7 mouse cellular contexts compared by ENCODE assay signal in the genomic region with DNA sequence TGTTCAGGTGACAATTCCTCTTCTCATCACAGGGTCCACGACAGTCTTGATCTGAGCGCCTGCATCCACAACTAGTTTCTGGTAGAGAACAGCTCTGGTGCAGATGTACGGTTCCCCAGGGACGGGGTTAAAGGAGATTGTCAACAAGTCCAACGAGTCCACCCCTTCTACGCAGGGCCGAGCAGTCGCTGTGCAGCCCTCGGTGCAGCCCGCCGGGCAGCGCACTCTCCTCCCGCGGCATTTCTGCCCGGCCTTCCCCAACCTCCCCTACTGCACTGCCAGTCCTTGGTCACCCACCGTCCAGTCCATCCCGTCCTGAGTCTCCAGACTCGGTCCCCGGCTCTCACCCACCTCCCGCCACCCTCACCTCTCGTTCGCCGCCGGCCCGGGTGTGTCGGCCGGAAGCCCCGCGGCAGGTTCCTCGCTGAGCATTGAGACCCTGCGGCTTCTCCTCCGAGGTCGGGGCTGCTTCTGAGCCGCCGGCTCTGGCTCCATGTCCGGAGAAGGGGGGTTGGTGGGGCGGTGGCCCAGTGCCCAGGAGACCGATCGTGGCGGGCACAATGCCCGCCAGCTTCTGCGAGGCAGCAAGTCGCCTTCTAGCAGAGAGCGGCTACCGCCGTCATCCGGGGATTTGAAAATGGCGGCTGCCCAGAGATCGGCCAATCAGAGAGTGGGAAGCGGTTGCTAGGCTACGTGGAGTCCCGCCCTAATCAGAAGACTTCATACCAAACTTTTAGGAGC. TPM values are rescaled to one million over a fixed set of nuclear protein-coding genes. Genes with fewer than 3 reads are reported as not detected.
DNase-seq lines count a peak whose midpoint lies in the region; ATAC-seq and TF ChIP-seq lines count a peak whose summit lies in the region.

A gene (minus strand): TSS at position 650 of the 741 bp plus-strand sequence.
A gene (plus strand): TSS at position 704 of the 741 bp plus-strand sequence.

- no peaks in the 10 kb centered on the region for H3K9me3 ChIP-seq in intestine, postnatal 0 days (ENCODE audit: control insufficient read depth)
- H3K9me3 ChIP-seq in midbrain, embryonic 12.5 days = 0 out of 2 replicates have a peak, but pooled peaks cover 3% of the 10 kb centered on the region

- peak; percentile 94 for ATAC-seq in intestine, postnatal 0 days
- ATAC-seq in midbrain, embryonic 12.5 days (ENCODE audit: low FRiP score, low read depth) = peak; percentile 99

- peak within 1 kb of the TSS; percentile 82 for H3K9ac ChIP-seq in intestine, postnatal 0 days (ENCODE audit: low read depth, low read length)
- H3K9ac ChIP-seq in midbrain, embryonic 12.5 days (replicated peaks) = peak within 1 kb of the TSS; percentile 76

- peak; percentile 91 for DNase-seq in adrenal gland, adult 2 months
- peak; percentile 75 for DNase-seq in embryo, embryonic 11.5 days (ENCODE audit: low read depth, low spot score)
- peak; percentile 80 to 87 for DNase-seq in gastrocnemius, postnatal 4 days (ENCODE audit: low spot score in 2 of 2)
- peak; percentile 94 for DNase-seq in left cerebral cortex, postnatal 4 days

- intact Hi-C loops in left cerebral cortex, postnatal 4 days (cut with DNase I) = no loop called here

- under 1% methylated on average over 52 of the region's 52 CpGs for WGBS in intestine, postnatal 0 days
- under 1% methylated on average over 52 of the region's 52 CpGs for WGBS in midbrain, embryonic 12.5 days
- WGBS in small intestine, adult 2 months = under 1% methylated on average over 52 of the region's 52 CpGs

- TF ChIP-seq POLR2A in small intestine, adult 2 months (IDR thresholded peaks at IDR 0.05; ENCODE audit: low read depth, low read length) = peak; percentile 28; the same call in 1 of the 2 replicates

- TF ChIP-seq CTCF in intestine, postnatal 0 days (IDR thresholded peaks at IDR 0.05; ENCODE audit: low read depth) = no peak
- no peak for TF ChIP-seq CTCF in small intestine, adult 2 months (IDR thresholded peaks at IDR 0.05; ENCODE audit: extremely low read depth, insufficient read length, insufficient replicate concordance, low read depth, low read length)

- no peaks in the 10 kb centered on the region for H3K4me1 ChIP-seq in intestine, postnatal 0 days (replicated peaks; ENCODE audit: control insufficient read depth, insufficient read depth, low read length)
- H3K4me1 ChIP-seq in midbrain, embryonic 12.5 days = peaks cover 10% of the 10 kb centered on the region
- no peaks in the 10 kb centered on the region; the same call in 1 of the 2 replicates for H3K4me1 ChIP-seq in small intestine, adult 2 months (ENCODE audit: control insufficient read depth, insufficient read depth, insufficient read length, low read length)

- H3K4me3 ChIP-seq in intestine, postnatal 0 days (ENCODE audit: low read depth, low read length) = peak within 1 kb of the TSS; percentile 95
- peak within 1 kb of the TSS; percentile 93 for H3K4me3 ChIP-seq in midbrain, embryonic 12.5 days
- H3K4me3 ChIP-seq in small intestine, adult 2 months (ENCODE audit: low read depth, low read length) = peak within 1 kb of the TSS; percentile 91

- peak within 1 kb of the TSS; percentile 50; the same call in 1 of the 2 replicates for H3K27ac ChIP-seq in intestine, postnatal 0 days (ENCODE audit: low read depth, low read length)
- peak within 1 kb of the TSS; percentile 31; the same call in 1 of the 2 replicates for H3K27ac ChIP-seq in midbrain, embryonic 12.5 days (replicated peaks)
- no peak within 1 kb of the TSS for H3K27ac ChIP-seq in small intestine, adult 2 months (ENCODE audit: insufficient read depth, low read depth, low read length)

- H3K36me3 ChIP-seq in intestine, postnatal 0 days (ENCODE audit: control insufficient read depth, insufficient read depth) = no peaks in the 10 kb centered on the region
- H3K36me3 ChIP-seq in midbrain, embryonic 12.5 days = peaks cover 5% of the 10 kb centered on the region; the same call in 1 of the 2 replicates
- H3K36me3 ChIP-seq in small intestine, adult 2 months (ENCODE audit: control insufficient read depth, insufficient read depth, low read length) = no peaks in the 10 kb centered on the region; the same call in 1 of the 2 replicates

- H3K27me3 ChIP-seq in intestine, postnatal 0 days (replicated peaks; ENCODE audit: control insufficient read depth, insufficient read depth, low read length) = no peaks in the 10 kb centered on the region
- no peaks in the 10 kb centered on the region for H3K27me3 ChIP-seq in midbrain, embryonic 12.5 days
- H3K27me3 ChIP-seq in small intestine, adult 2 months (ENCODE audit: control insufficient read depth, insufficient read depth, low read length) = no peaks in the 10 kb centered on the region

- peak within 1 kb of the TSS; percentile 86 for H3K4me2 ChIP-seq in intestine, postnatal 0 days (replicated peaks; ENCODE audit: low read depth)
- H3K4me2 ChIP-seq in midbrain, embryonic 12.5 days (replicated peaks) = peak within 1 kb of the TSS; percentile 70

RNA-seq across cellular contexts. Expression of the first gene that starts in this region (rescaled TPM):
- 100 to 1,000 TPM; 184 to 198 TPM for total RNA-seq in adrenal gland, adult 2 months (2021)
- 9.7 and 15.9 TPM in 2 replicates for polyA plus RNA-seq in adrenal gland, adult 2 months (2012; rRNA removed)
- 10 to 100 TPM; 86.1 to 97.2 TPM for total RNA-seq in gastrocnemius, postnatal 4 days (2021)
- polyA plus RNA-seq in intestine, postnatal 0 days (2015; fragmentation: Nextera tagmentation; extraction: Ambion mirVana) = 106 and 109 TPM in 2 replicates
- total RNA-seq in left cerebral cortex, postnatal 4 days (2021) = 10 to 100 TPM; 21.1 to 21.4 TPM
- 31.4 and 32.9 TPM in 2 replicates for polyA plus RNA-seq in midbrain, embryonic 12.5 days (2016; fragmentation: Nextera tagmentation; extraction: Ambion mirVana)
- polyA plus RNA-seq in small intestine, adult 2 months (2012; rRNA removed) = 16.8 and 64.6 TPM in 2 replicates

RNA-seq across cellular contexts. Expression of the second gene that starts in this region (rescaled TPM):
- not detected for total RNA-seq in adrenal gland, adult 2 months (2021)
- polyA plus RNA-seq in adrenal gland, adult 2 months (2012; rRNA removed) = not detected in 2 replicates
- total RNA-seq in gastrocnemius, postnatal 4 days (2021) = not detected
- polyA plus RNA-seq in intestine, postnatal 0 days (2015; fragmentation: Nextera tagmentation; extraction: Ambion mirVana) = 44.1 and 58.4 TPM in 2 replicates
- total RNA-seq in left cerebral cortex, postnatal 4 days (2021) = not detected
- not detected in 2 replicates for polyA plus RNA-seq in midbrain, embryonic 12.5 days (2016; fragmentation: Nextera tagmentation; extraction: Ambion mirVana)
- polyA plus RNA-seq in small intestine, adult 2 months (2012; rRNA removed) = 18.3 and 52.6 TPM in 2 replicates

Comparison
In these comparisons a context has a peak if more than half of its experiments do, and no peak if none do; other contexts are left out.
1. RNA of the second gene that starts in this region (polyA plus RNA-seq): 18.3 to 52.6 TPM in small intestine, adult 2 months and 44.1 to 58.4 TPM in intestine, postnatal 0 days; not detected in adrenal gland, adult 2 months and not detected in midbrain, embryonic 12.5 days; every median in the first group is over 10 times any median in the second.
2. Peak in every context shown above with its lines, with median percentiles within 50 percentile points of each other: DNase-seq and H3K4me3 ChIP-seq.